Mouse (Mus musculus) B cell, adult 2 months (primary cell): ENCODE measurements around the gene Tnpo2.
"Not testable (repeated sequence)": the region's sequence is repeated elsewhere in the genome, so short reads cannot be mapped to it uniquely, and the experiment has no call there.

Source experiments
- DNase-seq, 2 experiments: peaks; one replicate each; pipeline ENCODE4 v3.0.0; 2022

Gene Tnpo2

DNA sequence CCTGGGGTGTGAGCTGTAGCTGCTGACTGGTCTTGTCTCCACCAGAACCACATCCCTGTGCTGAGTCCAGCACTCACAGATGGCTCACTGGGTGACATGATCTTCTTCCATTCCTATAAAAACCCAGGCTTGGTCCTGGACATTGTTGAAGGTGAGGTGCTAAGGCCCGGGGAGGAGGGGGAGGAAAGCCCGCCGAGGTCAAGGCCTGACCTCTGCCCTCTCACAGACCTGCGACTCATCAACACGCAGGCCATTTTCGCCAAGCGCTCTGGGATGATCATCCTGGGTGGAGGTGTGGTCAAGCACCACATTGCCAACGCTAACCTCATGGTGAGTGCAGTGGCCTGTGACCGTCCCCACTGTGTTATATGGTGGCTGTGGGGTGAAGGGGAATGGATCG is 37.5 kb downstream of the Tnpo2 start:
- no peak for DNase-seq

DNA sequence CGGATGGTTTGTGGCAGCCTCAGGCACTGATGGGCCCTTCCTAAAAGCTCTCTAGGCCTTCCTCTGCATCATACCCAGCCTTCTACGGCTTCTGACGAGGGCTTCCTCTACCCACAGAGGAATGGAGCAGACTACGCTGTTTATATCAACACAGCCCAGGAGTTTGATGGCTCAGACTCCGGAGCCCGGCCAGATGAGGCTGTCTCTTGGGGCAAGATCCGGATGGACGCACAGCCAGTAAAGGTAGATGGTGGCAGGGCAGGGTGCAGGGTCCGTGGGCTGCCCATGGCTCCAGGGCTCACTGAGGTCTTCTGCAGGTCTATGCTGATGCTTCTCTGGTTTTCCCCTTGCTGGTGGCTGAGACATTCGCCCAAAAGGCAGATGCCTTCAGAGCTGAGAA is 37.9 kb downstream of the Tnpo2 start:
- DNase-seq: no peak

DNA sequence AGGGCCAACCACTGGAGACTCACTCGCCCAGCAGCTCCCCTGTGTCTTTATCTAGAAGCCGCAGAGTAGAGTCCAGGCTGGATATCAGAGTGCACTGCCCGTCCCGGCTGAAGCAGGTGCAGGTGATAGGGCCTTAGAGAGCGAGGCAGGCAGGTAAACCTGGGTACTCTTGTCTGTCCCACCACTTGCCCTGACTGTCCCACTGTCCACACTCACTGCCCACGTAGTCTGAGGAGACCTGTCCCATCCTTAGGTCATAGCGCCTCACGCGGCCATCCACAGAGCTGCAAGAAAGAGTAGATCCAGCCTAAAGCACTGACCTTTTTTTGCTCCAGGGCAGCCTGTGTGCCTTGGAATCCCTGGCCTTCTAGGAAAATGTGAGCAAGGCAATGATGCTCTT is 39.3 kb downstream of the Tnpo2 start:
- no peak for DNase-seq

DNA sequence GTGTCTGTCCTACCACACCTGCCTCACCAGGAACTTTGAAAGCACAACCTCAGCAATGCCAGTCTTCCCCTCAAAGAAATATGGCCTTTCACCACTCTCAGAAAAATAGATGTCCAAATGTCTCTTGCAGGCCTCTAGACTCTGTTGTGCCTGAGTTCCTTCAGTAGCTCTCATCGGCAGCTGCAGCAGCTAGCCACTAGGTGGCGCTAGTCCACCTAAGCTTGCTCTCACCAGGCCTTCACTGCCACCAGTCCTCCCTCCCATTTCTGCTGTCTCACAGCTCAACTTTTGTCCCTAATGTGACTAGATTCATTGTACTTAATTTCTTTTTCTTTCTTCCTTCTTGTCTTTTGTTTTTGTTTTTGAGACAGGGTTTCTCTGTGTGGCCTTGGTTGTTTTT is 40.3 kb downstream of the Tnpo2 start:
- DNase-seq: peak; percentile 82

DNA sequence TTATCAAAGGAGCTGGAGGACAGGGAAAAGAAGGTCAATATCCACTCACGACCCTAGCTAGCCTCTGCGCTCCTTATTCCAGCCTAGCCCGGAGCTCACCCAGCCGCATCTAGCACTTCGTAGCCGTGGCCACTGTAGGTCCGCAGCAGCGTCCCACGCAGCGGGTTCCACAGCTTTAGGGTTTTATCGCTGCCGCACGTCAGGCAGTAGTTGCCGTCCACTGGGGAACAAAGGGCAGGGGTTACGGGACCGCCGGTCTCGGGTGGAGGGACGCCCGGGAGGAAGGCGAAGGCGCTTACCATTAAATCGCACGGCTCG is 43.5 kb downstream of the Tnpo2 start:
- no peak for DNase-seq

DNA sequence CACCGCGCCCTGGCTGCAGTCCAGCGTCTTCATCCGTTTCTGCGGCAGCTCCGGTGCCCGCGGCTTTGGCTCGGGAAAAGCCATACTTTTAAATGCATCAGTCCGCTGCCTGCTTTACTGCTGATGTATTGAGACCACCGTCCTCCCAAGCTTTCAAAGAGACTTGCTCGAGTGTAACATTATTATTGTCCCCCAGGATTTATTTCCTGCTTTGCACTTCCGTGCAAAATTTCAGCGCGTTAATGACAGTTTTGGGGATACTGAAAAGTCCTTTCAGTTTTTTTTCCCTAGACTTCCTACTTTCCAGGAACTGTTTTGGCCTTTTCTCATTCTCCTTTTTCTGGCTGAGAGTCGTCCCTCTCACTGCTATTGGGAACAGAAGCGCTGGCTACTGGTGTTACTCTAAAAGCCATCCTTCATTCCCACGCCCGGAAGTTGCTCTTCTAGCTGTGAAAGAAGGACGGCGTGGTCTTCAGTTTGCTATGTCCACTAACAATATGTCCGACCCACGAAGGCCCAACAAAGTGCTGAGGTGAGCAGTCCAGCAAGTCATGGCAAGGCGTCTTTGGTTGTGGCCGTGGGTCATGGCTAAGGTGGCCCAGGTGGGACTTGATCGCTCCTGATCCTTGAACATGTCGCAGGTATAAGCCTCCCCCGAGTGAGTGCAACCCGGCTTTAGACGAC is 44.0 kb downstream of the Tnpo2 start, which contains the start of gene Wdr83os:
TSS of gene Wdr83os (plus strand) at position 209 of the 684 bp plus-strand sequence.
- peak; percentile 76 to 80 for DNase-seq

DNA sequence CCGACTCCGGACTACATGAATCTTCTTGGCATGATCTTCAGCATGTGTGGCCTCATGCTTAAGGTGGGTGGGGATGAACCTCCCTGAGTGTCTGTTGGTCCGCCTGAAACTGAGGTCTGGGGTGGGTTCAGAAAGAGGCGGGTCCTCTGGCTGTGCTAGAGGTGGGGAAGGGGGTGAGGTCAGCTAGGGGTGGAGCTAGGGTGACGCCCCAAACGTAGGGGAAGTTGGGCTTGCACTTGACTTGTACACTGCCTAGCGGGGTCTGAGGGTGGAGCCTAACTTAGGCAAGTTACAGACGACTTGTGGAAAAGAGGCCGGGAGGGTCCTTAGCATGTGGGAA is 44.5 kb downstream of the Tnpo2 start, which contains the start of gene Wdr83:
TSS of gene Wdr83 (minus strand) at position 91 of the 340 bp plus-strand sequence.
- peak; percentile 77 to 81 for DNase-seq

DNA sequence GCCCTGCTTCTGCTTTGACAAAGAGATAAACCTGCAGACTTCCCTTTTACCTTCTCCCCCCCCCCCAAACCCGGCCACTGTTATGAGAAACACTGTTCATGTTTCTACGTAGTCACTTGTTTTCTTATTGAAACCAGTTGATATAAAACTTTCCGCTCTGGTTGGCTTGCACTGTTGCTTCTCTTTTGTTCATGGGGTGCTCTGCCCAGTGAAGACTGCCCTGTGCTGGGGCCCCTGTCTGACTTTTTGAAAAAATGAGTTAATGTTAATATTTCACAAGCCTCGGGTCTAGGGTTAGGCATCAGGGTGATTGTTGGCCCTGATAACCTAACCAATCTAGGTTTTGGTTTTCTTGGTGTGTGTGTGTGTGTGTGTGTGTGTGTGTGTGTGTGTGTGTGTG is 45.5 kb downstream of the Tnpo2 start:
- not testable (repeated sequence) for DNase-seq

DNA sequence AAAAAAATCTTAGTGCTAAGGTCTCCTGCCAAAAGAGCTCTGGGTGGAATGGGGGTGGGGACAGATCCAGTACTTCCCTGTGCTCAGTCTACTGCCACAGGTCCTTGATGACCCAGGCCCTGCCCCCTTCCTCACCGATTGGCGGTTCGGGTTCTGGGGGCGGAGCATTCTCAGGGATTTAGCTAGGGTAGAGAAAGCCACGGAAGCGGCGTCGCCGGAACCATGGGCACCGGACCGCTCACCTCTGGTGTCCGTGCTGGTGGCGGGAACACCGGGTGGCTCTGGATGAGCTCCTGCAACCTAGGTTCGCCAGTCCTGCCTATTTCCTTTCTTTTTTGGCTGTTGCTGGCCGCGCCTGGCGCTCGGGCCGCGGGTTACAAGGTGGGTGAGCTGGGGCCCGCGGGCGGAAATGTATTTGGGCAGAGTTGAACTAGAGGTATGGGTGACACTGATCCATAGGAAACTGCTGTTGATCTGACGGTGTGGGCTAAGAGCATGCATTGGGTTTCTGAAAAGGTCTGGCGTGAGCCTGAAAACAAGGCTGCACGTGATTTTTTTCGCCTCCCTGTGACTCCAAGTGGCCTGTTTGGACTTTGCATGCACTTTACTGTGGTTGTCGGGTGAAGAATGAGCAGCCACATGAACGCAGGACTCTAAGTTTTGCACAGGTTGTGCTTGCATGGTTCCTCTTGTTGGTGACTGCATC is 46.5 kb downstream of the Tnpo2 start, which contains the start of gene Man2b1:
TSS of gene Man2b1 (plus strand) at position 163 of the 706 bp plus-strand sequence.
- DNase-seq: peak; percentile 89

DNA sequence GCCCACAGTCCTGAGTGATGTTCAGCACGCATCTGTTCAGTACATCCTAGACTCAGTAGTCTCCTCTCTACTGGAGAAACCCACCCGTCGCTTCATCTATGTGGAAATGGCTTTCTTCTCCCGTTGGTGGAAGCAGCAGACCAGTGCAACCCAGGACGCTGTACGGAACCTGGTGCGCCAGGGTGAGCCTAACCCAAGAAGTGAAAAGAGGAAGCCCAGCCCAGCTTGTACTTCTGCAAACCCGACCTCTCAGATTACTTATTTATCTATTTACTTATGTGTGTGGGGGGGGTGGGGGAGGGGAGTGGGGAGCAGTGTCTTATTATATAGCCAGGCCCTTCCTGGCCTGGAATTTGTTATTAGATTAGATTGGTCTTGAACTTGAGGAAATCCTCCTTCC is 47.9 kb downstream of the Tnpo2 start:
- peak; percentile 67 to 71 for DNase-seq

DNA sequence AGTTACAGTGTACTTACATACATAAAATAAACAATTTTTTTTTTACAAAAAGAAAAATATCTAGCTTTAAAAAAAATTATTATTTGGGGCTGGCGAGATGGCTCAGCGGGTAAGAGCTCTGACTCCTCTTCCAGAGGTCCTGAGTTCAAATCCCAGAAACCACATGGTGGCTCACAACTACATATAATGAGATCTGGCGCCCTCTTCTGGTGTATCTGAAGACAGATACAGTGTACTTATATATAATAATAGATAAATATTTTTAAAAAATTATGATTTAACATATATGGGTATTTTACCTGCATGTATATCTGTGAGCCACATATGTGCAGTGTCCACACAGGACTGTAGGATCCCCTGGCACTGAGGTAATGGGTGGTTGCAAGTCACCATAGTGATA is 49.5 kb downstream of the Tnpo2 start:
- DNase-seq: peak; percentile 50 to 53

DNA sequence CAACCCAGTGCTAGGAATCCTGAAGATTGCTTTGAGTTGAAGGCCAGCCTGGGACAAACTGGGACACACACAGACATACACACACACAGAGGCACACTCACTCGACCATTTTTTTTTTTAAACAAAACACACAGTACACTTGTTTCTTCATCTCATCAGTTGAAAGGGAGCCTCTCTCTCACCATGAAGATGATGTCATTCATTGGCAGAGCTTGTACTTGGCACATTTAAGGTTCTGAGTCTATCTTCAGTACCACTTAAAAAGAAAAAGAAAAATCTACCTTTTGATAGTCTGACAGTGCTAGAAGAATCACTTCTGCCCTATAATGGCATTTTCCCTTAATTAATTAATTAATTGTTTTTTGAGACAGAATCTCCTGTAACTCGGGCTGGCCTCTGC is 52.1 kb downstream of the Tnpo2 start:
- DNase-seq: no peak

DNA sequence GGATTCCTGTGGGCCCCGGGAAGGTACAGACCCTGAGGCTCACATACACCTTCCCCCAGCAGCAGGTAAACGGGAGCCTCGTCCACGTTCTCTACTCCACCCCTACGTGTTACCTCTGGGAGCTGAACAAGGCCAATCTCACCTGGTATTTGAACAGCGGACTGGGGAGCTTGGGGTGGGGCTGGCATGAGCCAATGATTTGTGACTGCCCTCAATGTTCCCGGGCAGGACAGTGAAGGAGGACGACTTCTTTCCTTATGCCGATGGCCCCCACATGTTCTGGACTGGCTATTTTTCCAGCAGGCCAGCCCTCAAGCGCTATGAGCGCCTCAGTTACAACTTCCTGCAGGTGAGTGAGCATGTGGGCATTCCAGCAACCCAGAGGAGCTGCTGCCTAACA is 54.1 kb downstream of the Tnpo2 start:
- no peak for DNase-seq

DNA sequence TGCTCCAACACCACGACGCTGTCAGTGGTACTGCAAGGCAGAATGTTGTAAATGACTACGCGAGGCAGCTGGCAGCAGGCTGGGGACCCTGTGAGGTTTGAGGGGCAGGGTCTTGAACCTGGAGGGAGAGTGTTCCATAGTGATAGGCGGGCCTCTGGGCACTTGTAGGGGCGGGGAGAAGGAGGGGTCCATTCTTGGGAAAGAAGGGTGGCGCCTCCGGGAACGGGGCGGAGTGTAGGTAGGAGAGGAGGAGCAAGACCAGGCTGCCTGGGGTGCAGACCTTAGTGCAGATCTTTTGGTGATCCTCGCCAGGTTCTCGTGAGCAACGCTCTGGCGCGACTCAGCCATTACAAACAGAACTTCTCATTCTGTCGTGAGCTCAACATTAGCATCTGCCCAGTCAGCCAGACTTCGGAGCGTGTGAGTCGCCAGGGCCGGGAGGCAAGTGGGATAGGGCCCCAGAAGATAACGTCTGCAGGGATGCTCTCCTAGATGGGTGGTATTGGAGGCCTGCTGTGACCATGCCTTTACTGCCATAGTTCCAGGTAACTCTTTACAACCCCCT is 54.9 kb downstream of the Tnpo2 start:
- DNase-seq: no peak

DNA sequence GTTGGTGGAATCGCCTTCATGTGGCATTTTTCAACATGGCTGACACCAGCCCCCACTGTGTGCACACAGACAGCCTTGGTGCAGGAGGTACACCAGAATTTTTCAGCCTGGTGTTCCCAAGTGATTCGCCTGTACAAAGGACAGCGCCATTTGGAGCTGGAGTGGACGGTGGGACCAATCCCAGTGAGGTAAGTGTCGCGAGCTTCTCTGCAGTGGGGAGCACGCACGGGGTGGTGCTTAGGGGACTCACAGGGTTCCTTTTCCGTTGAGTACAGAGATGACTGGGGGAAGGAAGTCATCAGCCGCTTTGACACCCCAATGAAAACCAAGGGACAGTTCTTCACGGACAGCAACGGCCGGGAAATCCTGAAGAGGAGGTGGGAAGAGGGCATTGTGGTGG is 58.3 kb downstream of the Tnpo2 start:
- no peak for DNase-seq

DNA sequence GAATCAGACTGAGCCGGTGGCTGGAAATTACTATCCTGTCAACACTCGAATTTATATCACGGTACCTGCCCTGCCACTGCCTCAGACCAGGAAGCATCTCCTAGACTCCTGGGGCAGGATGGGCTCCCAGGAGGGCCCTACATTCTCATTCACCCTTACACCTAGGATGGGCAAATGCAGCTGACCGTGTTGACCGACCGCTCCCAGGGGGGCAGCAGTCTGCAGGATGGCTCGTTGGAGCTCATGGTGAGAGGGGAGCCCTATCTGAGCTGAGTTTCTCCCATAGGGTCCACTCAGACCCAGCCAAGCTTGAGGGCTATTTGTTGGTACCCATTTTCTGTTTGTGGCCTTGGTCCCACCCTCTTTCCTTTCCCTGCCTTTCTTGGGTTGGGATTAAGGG is 58.9 kb downstream of the Tnpo2 start:
- DNase-seq: no peak

DNA sequence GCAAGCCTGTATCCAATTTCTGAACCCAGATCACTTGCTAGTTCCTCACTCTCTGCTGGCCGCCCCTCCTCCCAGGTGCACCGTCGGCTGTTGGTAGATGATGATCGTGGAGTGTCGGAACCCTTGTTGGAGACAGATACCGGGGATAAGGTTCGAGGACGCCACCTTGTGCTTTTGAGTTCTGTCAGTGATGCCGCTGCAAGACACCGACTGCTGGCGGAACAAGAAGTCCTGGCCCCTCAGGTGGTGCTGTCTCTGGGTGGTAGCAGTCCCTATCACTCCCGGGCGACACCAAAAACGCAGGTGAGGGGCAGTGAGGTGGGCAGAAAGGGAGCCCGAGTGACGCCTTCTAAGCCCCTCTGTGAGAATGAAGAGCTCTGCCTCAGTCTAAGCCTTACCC is 59.5 kb downstream of the Tnpo2 start:
- no peak for DNase-seq

DNA sequence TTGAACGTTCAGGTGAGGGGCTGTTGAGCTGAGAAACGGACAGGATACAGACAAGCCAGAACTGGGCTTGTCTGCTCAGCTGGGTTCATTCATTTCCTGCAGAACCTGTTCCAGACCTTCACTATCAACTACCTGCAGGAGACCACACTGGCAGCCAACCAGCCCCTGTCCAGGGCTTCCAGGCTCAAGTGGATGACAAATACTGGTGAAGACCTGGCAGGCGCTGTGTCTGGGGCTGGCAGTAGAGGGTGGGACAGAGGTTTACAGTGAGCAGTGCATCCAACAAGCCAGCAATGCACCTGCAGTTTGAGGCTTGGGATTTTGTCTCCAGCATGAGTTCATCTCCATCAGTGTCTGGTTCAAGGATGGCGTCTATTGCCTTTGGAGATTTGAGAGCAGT is 60.1 kb downstream of the Tnpo2 start:
- DNase-seq: no peak

DNA sequence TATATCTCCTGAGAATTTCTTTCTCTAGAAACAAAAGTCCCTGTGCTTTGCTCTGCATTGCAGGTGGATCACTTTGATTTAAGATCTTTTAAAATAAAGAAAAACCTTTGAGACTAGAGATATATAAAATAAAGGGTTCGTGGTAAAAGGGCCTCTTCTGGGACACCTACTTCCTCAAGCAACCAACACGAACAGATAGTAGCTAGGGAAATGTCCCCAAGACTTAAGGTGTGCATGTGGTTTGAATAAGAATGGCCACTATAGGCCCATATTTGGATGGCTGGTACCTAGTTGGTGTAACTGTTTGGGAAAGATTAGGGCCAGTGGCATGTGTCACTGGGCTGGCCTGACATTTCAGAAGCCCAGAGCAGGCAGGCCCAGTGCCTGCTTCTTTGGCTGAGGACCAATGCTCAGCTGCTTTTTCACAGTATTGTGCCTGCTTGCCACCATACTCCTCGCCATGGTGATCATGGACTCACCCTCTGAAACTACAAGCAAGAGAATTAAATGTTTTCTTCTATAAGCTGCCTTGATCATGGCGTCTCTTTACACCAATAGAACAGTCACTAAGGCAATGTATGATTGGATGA is 63.5 kb downstream of the Tnpo2 start:
- no peak for DNase-seq
